Mouse (Mus musculus): Measurements from ENCODE around the gene Pifo. TPM values are rescaled to one million over a fixed set of nuclear protein-coding genes. Genes with fewer than 3 reads are reported as not detected.
A peak's percentile ranks its signal among the peaks of the same experiment; 100 is the strongest.
"Not testable (repeated sequence)": the region's sequence is repeated elsewhere in the genome, so short reads cannot be mapped to it uniquely, and the experiment has no call there.

The Pifo gene
- total and polyA plus RNA-seq, 2 experiments from 2014 or later: 2.5 to 7.3 TPM

- 26% methylated on average over 4 of the region's 4 CpGs for WGBS
Measured at GRCm38 (mm10) chr3:105991653-105992283, 22.7 kb downstream of the Pifo start.

DNA sequence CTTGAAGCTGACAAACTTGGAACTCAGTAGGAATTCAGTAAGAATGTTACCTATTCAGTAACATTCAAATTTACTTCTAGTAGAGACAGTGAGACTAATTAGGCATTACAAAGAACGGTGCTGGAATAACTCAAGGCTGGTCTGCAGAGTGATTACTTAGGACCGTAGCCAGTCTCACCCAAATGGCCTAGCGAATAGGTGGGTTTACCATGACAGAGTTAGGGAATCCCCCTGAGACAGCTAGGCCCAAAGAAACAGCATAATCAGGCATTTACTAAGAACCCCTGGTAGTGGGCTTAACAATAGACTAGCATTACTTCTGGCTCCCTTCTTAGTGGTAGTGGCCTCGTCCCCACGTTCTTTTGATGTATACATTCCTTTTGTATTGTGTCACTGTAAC lies 24.8 kb downstream of the Pifo start:
- not testable (repeated sequence) for ATAC-seq (ENCODE audit: low FRiP score); H3K4me3 ChIP-seq (ENCODE audit: low read depth, low read length); H3K27me3 ChIP-seq (ENCODE audit: insufficient read depth, low read length); H3K9ac ChIP-seq (replicated peaks; ENCODE audit: low read length, poor library complexity, severe bottlenecking); H3K9me3 ChIP-seq (ENCODE audit: low read length); H3K4me2 ChIP-seq (ENCODE audit: low read depth, low read length, poor library complexity, severe bottlenecking); H3K36me3 ChIP-seq (ENCODE audit: insufficient read depth, low read length); H3K4me1 ChIP-seq (ENCODE audit: insufficient read depth, low read length); H3K27ac ChIP-seq (ENCODE audit: low read depth, low read length); DNase-seq (ENCODE audit: low spot score)
- 40% methylated on average over 5 of the region's 5 CpGs for WGBS

More at GRCm38 (mm10) chr3:105991653-105992283, 22.7 kb downstream of the Pifo start:
- H3K27me3 ChIP-seq (ENCODE audit: insufficient read depth, low read length): no peaks in the 10 kb centered on the region
- H3K4me2 ChIP-seq (ENCODE audit: low read depth, low read length, poor library complexity, severe bottlenecking): no peak overlapping the region
- peak; percentile 77 for DNase-seq (ENCODE audit: low spot score)
- H3K27ac ChIP-seq (ENCODE audit: low read depth, low read length): no peak overlapping the region
- TF ChIP-seq CTCF (IDR thresholded peaks at IDR 0.05): peak; percentile 86
- H3K4me3 ChIP-seq (ENCODE audit: low read depth, low read length): no peak overlapping the region
- H3K4me1 ChIP-seq (ENCODE audit: insufficient read depth, low read length): no peaks in the 10 kb centered on the region
- no peaks in the 10 kb centered on the region for H3K36me3 ChIP-seq (ENCODE audit: insufficient read depth, low read length)
- no peaks in the 10 kb centered on the region for H3K9me3 ChIP-seq (ENCODE audit: low read length)
- no peak overlapping the region for H3K9ac ChIP-seq (replicated peaks; ENCODE audit: low read length, poor library complexity, severe bottlenecking)
- peak; percentile 56; the same call in 1 of the 2 replicates for ATAC-seq (ENCODE audit: low FRiP score)

- Histone ChIP-seq H3K4me3 (ENCODE audit: low read depth, low read length) (no peak overlapping the region), H3K4me1 (ENCODE audit: insufficient read depth, low read length) (no peaks in the 10 kb centered on the region), H3K36me3 (ENCODE audit: insufficient read depth, low read length) (peaks cover 10% of the 10 kb centered on the region), H3K9ac (replicated peaks; ENCODE audit: low read length, poor library complexity, severe bottlenecking) (no peak overlapping the region), H3K27ac (ENCODE audit: low read depth, low read length) (no peak overlapping the region), H3K9me3 (ENCODE audit: low read length) (no peaks in the 10 kb centered on the region), H3K27me3 (ENCODE audit: insufficient read depth, low read length) (no peaks in the 10 kb centered on the region), H3K4me2 (ENCODE audit: low read depth, low read length, poor library complexity, severe bottlenecking) (no peak overlapping the region)
- no peak for TF ChIP-seq CTCF (IDR thresholded peaks at IDR 0.05)
- 78% methylated on average over 2 of the region's 2 CpGs for WGBS
- DNase-seq (ENCODE audit: low spot score) (no peak), ATAC-seq (ENCODE audit: low FRiP score) (no peak)
Measured at GRCm38 (mm10) chr3:105974174-105974573, 40.3 kb downstream of the Pifo start.

DNA sequence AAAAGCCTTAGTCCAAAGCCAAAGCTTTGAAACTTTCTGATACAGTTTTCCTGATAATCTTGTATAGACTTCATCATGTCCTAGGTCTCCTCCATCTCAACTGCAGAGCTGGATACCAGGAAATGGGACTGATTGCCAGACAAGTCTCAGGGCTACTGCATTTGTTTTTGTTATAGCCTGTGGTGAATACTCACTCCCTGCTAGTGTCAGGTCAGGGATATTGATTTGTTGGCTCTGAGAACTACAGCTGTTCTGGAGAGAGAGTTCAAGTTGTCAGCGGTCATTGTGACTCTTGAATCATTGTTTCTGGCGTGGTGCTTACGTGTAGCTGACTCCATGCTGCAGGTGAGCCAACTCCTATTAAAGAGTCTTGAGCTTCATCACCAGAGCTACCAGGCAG lies 41.0 kb downstream of the Pifo start, which contains the start of gene Ovgp1:
Gene Ovgp1, plus strand, starts transcription at position 301 of the 400 bp plus-strand sequence.
- Histone ChIP-seq H3K36me3 (ENCODE audit: insufficient read depth, low read length) (peaks cover 17% of the 10 kb centered on the region), H3K4me1 (ENCODE audit: insufficient read depth, low read length) (no peaks in the 10 kb centered on the region), H3K4me3 (ENCODE audit: low read depth, low read length) (no peak within 1 kb of the TSS), H3K9ac (replicated peaks; ENCODE audit: low read length, poor library complexity, severe bottlenecking) (no peak within 1 kb of the TSS), H3K27me3 (ENCODE audit: insufficient read depth, low read length) (no peaks in the 10 kb centered on the region), H3K27ac (ENCODE audit: low read depth, low read length) (no peak within 1 kb of the TSS), H3K9me3 (ENCODE audit: low read length) (no peaks in the 10 kb centered on the region), H3K4me2 (ENCODE audit: low read depth, low read length, poor library complexity, severe bottlenecking) (no peak within 1 kb of the TSS)
- DNase-seq (ENCODE audit: low spot score): no peak
- WGBS: 83% methylated on average over 3 of the region's 3 CpGs
- ATAC-seq (ENCODE audit: low FRiP score): no peak
- TF ChIP-seq CTCF (IDR thresholded peaks at IDR 0.05): no peak

GRCm38 (mm10) chr3:105971831-105972446 lies 42.5 kb downstream of the Pifo start:
- ATAC-seq (ENCODE audit: low FRiP score) (no peak), DNase-seq (ENCODE audit: low spot score) (no peak)
- no peak for TF ChIP-seq CTCF (IDR thresholded peaks at IDR 0.05)
- Histone ChIP-seq H3K36me3 (ENCODE audit: insufficient read depth, low read length) (peaks cover 24% of the 10 kb centered on the region), H3K27me3 (ENCODE audit: insufficient read depth, low read length) (no peaks in the 10 kb centered on the region), H3K9me3 (ENCODE audit: low read length) (no peaks in the 10 kb centered on the region), H3K4me3 (ENCODE audit: low read depth, low read length) (no peak overlapping the region), H3K4me1 (ENCODE audit: insufficient read depth, low read length) (no peaks in the 10 kb centered on the region), H3K4me2 (ENCODE audit: low read depth, low read length, poor library complexity, severe bottlenecking) (no peak overlapping the region), H3K9ac (replicated peaks; ENCODE audit: low read length, poor library complexity, severe bottlenecking) (no peak overlapping the region), H3K27ac (ENCODE audit: low read depth, low read length) (no peak overlapping the region)
- 80% methylated on average over 5 of the region's 5 CpGs for WGBS

DNA sequence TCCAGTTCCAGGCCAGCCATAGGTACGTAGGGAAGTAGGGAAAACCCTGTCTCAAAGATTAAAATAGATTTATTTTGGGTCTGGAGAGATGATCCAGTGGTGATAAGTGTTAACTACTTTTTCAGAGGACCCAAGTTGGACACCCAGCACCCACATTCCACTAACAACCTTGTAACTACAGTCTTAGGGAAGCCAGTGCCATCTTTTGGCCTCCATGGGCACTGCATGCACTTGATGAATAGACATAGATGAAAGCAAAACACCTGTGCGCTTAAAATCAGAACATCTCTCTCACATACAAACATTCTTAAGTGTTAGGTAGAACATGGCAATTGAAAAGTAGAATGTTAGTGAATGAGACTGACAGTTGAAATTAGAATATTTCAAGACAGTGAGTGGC lies 53.7 kb downstream of the Pifo start:
- DNase-seq (ENCODE audit: low spot score) (peak; percentile 26), ATAC-seq (ENCODE audit: low FRiP score) (no peak)
- peak overlapping the region; percentile 73; the same call in 1 of the 2 replicates for H3K4me2 ChIP-seq (ENCODE audit: low read depth, low read length, poor library complexity, severe bottlenecking)
- H3K4me1 ChIP-seq (ENCODE audit: insufficient read depth, low read length): 0 out of 2 replicates have a peak, but pooled peaks cover 4% of the 10 kb centered on the region
- H3K27me3 ChIP-seq (ENCODE audit: insufficient read depth, low read length): no peaks in the 10 kb centered on the region
- H3K4me3 ChIP-seq (ENCODE audit: low read depth, low read length): peak overlapping the region; percentile 95; the same call in 1 of the 2 replicates
- peak; percentile 59 for TF ChIP-seq CTCF (IDR thresholded peaks at IDR 0.05)
- no peak overlapping the region for H3K9ac ChIP-seq (replicated peaks; ENCODE audit: low read length, poor library complexity, severe bottlenecking)
- H3K9me3 ChIP-seq (ENCODE audit: low read length): no peaks in the 10 kb centered on the region
- WGBS: 93% methylated on average over 2 of the region's 2 CpGs
- no peak overlapping the region for H3K27ac ChIP-seq (ENCODE audit: low read depth, low read length)
- H3K36me3 ChIP-seq (ENCODE audit: insufficient read depth, low read length): peaks cover 35% of the 10 kb centered on the region
